Mouse (Mus musculus) erythroblast, adult 5-6 weeks (primary cell): ENCODE results near the gene Olfr1417. TPM values are rescaled to one million over a fixed set of nuclear protein-coding genes. Genes with fewer than 3 reads are reported as not detected.
"Not testable (repeated sequence)": the region's sequence is repeated elsewhere in the genome, so short reads cannot be mapped to it uniquely, and the experiment has no call there.

ENCODE experiments used
- ATAC-seq: replicated peaks from 2 replicates; pipeline ENCODE4 v1.8.0; 2016; ENCODE audit warnings: moderate number of reproducible peaks, mild to moderate bottlenecking, moderate TSS enrichment, inconsistent platforms; ENCODE audit not compliant: poor library complexity, low FRiP score, severe bottlenecking
- total RNA-seq, 2 experiments: library from RNA; stranded (forward) in 1 of 2; stranded (reverse) in 1 of 2; fragments of 150-400 nt in 1 of 2; fragments of 200-764, 138-1000 nt in 1 of 2; gene quantifications; 2 replicates each; pipeline versions ENCODE4 v1.2.3 to v1.2.4; 2015 to 2017; ENCODE audit warnings: low replicate concordance in 2 of 2

Gene Olfr1417
- total RNA-seq (2015; ENCODE audit: low replicate concordance) (not detected in 2 replicates), total RNA-seq (2017; ENCODE audit: low replicate concordance) (not detected in 2 replicates)

GRCm38 (mm10) chr19:11839119-11839518 lies at the start of gene Olfr1417:
Gene Olfr1417 (minus strand): TSS chr19:11839219.
- ATAC-seq = no peak

- ATAC-seq = no peak
These were observed 47.2 kb upstream of the Olfr1417 start, which contains the start of gene Olfr1420 for GRCm38 (mm10) chr19:11886265-11886664. Gene Olfr1420 (plus strand): TSS chr19:11886565.

- ATAC-seq = not testable (repeated sequence)
These were observed 39.4 kb upstream of the Olfr1417 start for GRCm38 (mm10) chr19:11878404-11878803.

- ATAC-seq = no peak
These were observed 36.0 kb upstream of the Olfr1417 start, which contains the start of gene Olfr1419 for GRCm38 (mm10) chr19:11875006-11875405. Gene Olfr1419 (minus strand): TSS chr19:11875106.

GRCm38 (mm10) chr19:11867837-11868236 lies 28.8 kb upstream of the Olfr1417 start:
- ATAC-seq = no peak

- no peak for ATAC-seq
These were observed 21.9 kb upstream of the Olfr1417 start, which contains the start of gene Olfr1418 for GRCm38 (mm10) chr19:11860966-11861365. Gene Olfr1418 (minus strand): TSS chr19:11861066.

- no peak for ATAC-seq
These were observed 17.5 kb upstream of the Olfr1417 start for GRCm38 (mm10) chr19:11856506-11856905.

GRCm38 (mm10) chr19:11854821-11855220 lies 15.8 kb upstream of the Olfr1417 start:
- ATAC-seq = no peak

- no peak for ATAC-seq
These were observed 13.6 kb upstream of the Olfr1417 start for GRCm38 (mm10) chr19:11852652-11853051.

- no peak for ATAC-seq
These were observed 7.3 kb upstream of the Olfr1417 start for GRCm38 (mm10) chr19:11846333-11846732.

- ATAC-seq = no peak
These were observed 15.5 kb downstream of the Olfr1417 start for GRCm38 (mm10) chr19:11823346-11824065.

GRCm38 (mm10) chr19:11820211-11820610 lies 18.8 kb downstream of the Olfr1417 start:
- no peak for ATAC-seq

- ATAC-seq = no peak
These were observed 19.2 kb downstream of the Olfr1417 start for GRCm38 (mm10) chr19:11819800-11820199.

- no peak for ATAC-seq
These were observed 19.8 kb downstream of the Olfr1417 start, which contains the start of gene Stx3 for GRCm38 (mm10) chr19:11819143-11819700. Gene Stx3 (minus strand): TSS chr19:11819403.

- ATAC-seq = no peak
These were observed 20.5 kb downstream of the Olfr1417 start for GRCm38 (mm10) chr19:11818199-11819142.

- ATAC-seq = no peak
These were observed 21.4 kb downstream of the Olfr1417 start for GRCm38 (mm10) chr19:11817586-11817985.

- ATAC-seq = no peak
These were observed 22.3 kb downstream of the Olfr1417 start for GRCm38 (mm10) chr19:11816706-11817105.

- no peak for ATAC-seq
These were observed 24.2 kb downstream of the Olfr1417 start for GRCm38 (mm10) chr19:11814742-11815333.

GRCm38 (mm10) chr19:11813649-11814048 lies 25.4 kb downstream of the Olfr1417 start:
- ATAC-seq = no peak

GRCm38 (mm10) chr19:11813136-11813535 lies 25.9 kb downstream of the Olfr1417 start:
- no peak for ATAC-seq
